Mouse (Mus musculus): Measurements from ENCODE around the gene Adamts18.

Adamts18 gene

GRCm38 (mm10) chr8:113664544-113664943 lies 184.0 kb downstream of the Adamts18 start:
- DNase-seq (ENCODE audit: low read depth, low spot score) = peak; percentile 63

GRCm38 (mm10) chr8:113660128-113660527 lies 188.4 kb downstream of the Adamts18 start:
- DNase-seq (ENCODE audit: low read depth, low spot score) = peak; percentile 21

GRCm38 (mm10) chr8:113656681-113657298 lies 191.7 kb downstream of the Adamts18 start:
- no peak for DNase-seq (ENCODE audit: low read depth, low spot score)

GRCm38 (mm10) chr8:113656154-113656553 lies 192.4 kb downstream of the Adamts18 start:
- DNase-seq (ENCODE audit: low read depth, low spot score) = peak; percentile 79

- no peak for DNase-seq (ENCODE audit: low read depth, low spot score)
Observed at GRCm38 (mm10) chr8:113653151-113653550, 195.4 kb downstream of the Adamts18 start.

GRCm38 (mm10) chr8:113652450-113652849 lies 196.1 kb downstream of the Adamts18 start:
- no peak for DNase-seq (ENCODE audit: low read depth, low spot score)
